Mouse (Mus musculus): ENCODE data around the gene Cables2.

The Cables2 gene

GRCm38 (mm10) chr2:180273394-180274244 lies at the start of gene Cables2:
Gene Cables2 (minus strand): TSS chr2:180273496.
- DNase-seq (ENCODE audit: low spot score): peak; percentile 72

GRCm38 (mm10) chr2:180322674-180323355 lies 49.5 kb upstream of the Cables2 start:
- DNase-seq (ENCODE audit: low spot score): no peak

GRCm38 (mm10) chr2:180320216-180320615 lies 46.9 kb upstream of the Cables2 start:
- no peak for DNase-seq (ENCODE audit: low spot score)

DNA sequence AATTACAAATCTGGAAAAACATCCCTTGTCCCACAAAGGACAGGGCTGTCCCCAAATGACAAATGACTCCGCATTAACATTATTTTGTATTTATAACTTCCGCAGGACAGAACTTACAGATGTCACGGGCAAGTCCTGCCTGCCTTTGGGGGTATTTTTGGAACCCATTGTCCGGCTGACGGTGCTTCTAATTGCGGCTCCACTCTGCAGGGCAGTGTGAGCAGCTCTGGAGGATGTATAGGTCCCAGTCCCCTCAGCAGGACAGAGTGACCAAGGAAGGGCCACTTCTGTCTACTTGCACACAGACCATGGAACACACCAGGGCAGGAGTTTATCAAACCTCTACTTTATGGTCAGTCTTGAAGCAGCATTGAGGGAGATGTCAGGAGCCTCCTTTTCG lies 44.3 kb upstream of the Cables2 start:
- DNase-seq (ENCODE audit: low spot score): no peak

DNA sequence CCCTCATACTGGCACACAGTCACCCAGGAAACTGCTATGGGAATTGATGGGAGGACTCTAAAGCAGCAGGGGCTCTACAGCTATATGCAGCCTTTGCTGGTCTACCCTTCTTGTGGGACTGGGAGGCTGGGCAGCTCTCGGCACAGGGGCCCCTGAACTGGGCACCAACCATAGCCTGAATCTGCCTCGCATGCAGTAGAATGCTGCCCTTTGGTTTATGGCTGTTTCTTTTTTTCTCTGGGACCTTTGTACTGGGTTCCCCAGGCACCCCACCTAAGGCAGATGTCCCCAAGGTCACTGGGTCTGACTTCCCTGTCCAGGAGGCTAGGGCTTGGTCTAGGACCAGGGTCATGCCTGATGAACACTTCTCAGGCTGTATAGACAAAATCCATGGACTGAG lies 41.0 kb upstream of the Cables2 start:
- DNase-seq (ENCODE audit: low spot score): no peak

- DNase-seq (ENCODE audit: low spot score): no peak
These were observed 37.9 kb upstream of the Cables2 start for GRCm38 (mm10) chr2:180311147-180311546.

DNA sequence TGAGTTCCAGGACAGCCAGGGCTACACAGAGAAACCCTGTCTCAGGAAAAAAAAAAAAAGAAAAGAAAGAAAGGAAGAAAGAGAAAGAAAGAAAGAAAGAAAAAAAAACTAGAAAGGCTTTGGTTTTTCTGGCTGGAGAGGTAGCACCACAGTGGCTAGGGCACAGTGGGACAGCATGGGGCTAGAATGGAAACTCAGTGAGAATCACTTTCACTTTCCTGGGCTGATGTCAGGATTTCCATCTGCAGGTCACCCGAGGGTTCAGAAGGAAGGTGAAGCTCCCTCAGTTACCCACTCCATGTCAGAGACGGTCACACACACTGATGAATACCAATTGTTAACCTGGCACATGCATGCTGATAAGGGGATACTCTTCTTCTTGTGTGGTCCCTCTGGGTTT lies 34.4 kb upstream of the Cables2 start:
- DNase-seq (ENCODE audit: low spot score): no peak

GRCm38 (mm10) chr2:180306423-180307168 lies 33.3 kb upstream of the Cables2 start:
- DNase-seq (ENCODE audit: low spot score): no peak

- DNase-seq (ENCODE audit: low spot score): no peak
These were observed 32.7 kb upstream of the Cables2 start for GRCm38 (mm10) chr2:180306009-180306408.

DNA sequence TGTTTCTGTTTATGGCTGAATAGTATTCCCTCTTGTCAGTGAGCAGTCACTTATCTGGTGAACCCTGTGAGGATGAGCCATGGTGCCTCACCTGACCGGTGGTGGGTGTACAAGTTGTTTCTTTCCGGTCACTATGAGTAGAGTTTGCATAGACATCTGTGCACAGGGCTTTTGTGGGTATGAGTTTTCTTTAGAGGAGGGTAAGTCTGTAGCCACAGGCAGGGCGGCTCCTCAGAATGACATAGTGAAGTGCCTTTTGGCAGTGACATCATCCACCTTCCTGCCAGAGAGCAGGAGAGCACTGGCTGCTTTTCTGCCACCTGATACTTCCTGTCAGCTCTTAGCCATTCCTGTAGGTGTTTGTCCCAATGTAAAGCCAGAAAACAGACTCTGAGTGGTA lies 32.2 kb upstream of the Cables2 start:
- DNase-seq (ENCODE audit: low spot score): no peak

- DNase-seq (ENCODE audit: low spot score): no peak
These were observed 31.3 kb upstream of the Cables2 start for GRCm38 (mm10) chr2:180304554-180304953.

- no peak for DNase-seq (ENCODE audit: low spot score)
These were observed 30.2 kb upstream of the Cables2 start for GRCm38 (mm10) chr2:180303468-180303867.

DNA sequence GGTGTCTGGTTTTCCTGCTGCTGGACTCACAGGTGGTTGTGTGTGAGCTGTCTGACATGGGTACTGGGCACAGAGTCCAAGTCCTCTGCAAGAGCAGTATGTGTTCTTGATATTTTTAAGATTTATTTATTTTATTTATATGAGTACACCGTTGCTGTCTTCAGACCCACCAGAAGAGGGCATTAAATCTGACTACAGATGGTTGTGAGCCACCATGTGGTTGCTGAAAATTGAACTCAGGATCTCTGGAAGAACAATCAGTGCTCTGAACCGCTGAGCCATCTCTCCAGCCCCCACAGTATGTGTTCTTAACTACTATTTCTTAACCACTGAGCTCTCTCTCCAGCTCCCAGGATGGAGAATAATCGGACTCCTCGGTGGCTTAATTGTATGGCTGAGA lies 28.9 kb upstream of the Cables2 start:
- DNase-seq (ENCODE audit: low spot score): no peak

DNA sequence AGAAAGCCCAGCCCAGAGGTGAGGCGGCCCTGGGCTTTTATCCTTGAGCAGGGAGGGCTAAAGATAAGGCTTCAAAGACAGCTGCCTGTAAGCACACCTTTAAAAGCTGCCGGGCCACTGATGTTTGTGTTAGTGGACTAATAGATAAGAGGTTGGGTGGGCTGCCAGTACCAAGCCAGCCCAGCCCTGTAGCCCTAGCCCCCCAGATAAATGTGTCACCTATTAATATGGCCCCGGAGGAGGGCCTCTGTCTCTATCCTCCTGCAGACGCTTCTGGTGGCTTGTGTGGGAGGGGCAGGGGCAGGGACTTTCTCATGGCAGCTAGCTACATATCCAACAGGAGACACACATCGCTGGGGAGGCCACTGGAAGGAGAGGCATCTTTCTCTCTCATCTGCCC lies 27.5 kb upstream of the Cables2 start:
- DNase-seq (ENCODE audit: low spot score): no peak

- no peak for DNase-seq (ENCODE audit: low spot score)
These were observed 27.0 kb upstream of the Cables2 start for GRCm38 (mm10) chr2:180300252-180300651.

DNA sequence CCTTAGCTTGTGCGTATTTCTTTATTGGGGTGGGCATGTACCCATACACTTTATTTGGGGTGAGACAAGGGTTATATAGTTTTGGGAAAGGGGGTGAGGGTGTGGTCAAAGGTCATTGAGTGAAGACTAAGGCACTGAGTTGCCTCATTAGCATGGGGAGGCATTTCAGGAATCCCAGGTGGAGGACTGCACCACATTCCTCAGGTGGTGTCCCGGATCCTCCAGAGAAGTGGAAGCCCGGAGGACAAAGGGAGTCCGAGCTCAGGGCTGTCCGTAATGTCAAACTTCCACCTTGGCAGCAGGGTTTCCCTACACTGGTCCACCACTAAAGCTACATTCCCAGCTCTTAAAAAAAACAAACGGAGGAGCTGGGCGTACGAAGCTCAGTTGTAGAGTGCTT lies 19.6 kb upstream of the Cables2 start:
- no peak for DNase-seq (ENCODE audit: low spot score)

- DNase-seq (ENCODE audit: low spot score): no peak
These were observed 18.7 kb upstream of the Cables2 start for GRCm38 (mm10) chr2:180292026-180292425.

DNA sequence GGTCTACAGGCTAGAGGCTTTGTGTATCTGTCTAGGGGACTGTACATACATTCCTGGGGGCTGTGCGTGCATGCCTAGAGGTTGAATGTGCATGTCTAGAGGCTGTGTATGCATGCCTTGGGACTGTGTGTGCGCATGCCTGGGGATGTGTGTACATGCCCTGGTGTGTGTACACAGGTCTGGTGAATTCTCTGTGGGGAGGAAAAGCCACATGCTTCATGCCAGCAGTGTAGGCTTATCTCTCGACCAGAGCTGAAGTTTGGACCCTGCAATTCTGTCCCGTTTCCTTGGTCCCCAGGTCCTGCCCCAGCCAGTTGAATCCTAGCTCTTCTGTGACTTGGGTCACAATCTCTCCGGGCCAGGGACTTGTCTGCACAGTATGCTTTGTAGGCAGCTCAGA lies 18.3 kb upstream of the Cables2 start:
- no peak for DNase-seq (ENCODE audit: low spot score)

- no peak for DNase-seq (ENCODE audit: low spot score)
These were observed 17.2 kb upstream of the Cables2 start for GRCm38 (mm10) chr2:180290503-180290902.

GRCm38 (mm10) chr2:180289440-180290108 lies 16.3 kb upstream of the Cables2 start, which contains the start of gene Rbbp8nl:
Gene Rbbp8nl (minus strand): TSS chr2:180289879.
- DNase-seq (ENCODE audit: low spot score): peak; percentile 38

DNA sequence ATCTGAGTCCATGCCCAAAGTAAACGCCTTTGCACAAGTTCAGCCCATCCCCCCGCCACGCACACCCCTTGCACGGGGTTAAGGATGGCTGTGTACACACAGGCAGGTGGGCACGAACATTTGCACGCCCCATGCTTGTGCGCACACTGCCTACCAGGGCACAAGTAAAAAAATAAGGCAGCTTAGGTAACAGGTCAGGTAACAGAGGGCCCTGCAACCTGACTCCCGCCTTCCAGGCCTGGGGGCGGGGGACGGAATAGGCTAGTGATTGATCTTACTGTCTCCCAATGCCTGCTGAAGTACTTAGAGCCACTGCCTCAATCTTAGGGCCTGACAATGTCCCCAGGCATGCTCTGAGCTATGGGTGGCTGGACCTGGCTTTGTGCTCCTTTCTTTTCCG lies 15.7 kb upstream of the Cables2 start:
- DNase-seq (ENCODE audit: low spot score): no peak

GRCm38 (mm10) chr2:180279321-180279720 lies 6.0 kb upstream of the Cables2 start:
- no peak for DNase-seq (ENCODE audit: low spot score)

Data from ovary, postnatal 10 days (tissue).